Mouse (Mus musculus) midbrain, embryonic 10.5 days (tissue): ENCODE measurements at regions not wholly inside any gene's neighbourhood (a gene's known extent, or its start where the extent isn't known, plus 50 kb on each side); places are given as distances from the start of the nearest gene placed in this dataset.

ENCODE experiments used
- DNase-seq: peaks from one replicate; pipeline ENCODE4 v3.0.0-alpha.2; 2017; ENCODE audit warnings: low spot score
- H3K27ac ChIP-seq: fragments of 300-500 bp; sonication (generic); replicated peaks from 2 replicates; pipeline ENCODE4 v1.5.1; 2016; ENCODE audit warnings: mild to moderate bottlenecking
- H3K27me3 ChIP-seq: fragments of 300-500 bp; sonication (generic); 2 replicates; pipeline ENCODE4 v1.6.1; 2016; ENCODE audit warnings: low read depth, mild to moderate bottlenecking; ENCODE audit not compliant: poor library complexity, severe bottlenecking
- H3K36me3 ChIP-seq: fragments of 300-500 bp; sonication (generic); 2 replicates; pipeline ENCODE4 v1.6.1; 2016; ENCODE audit warnings: mild to moderate bottlenecking, moderate library complexity
- H3K4me1 ChIP-seq: fragments of 300-500 bp; sonication (generic); 2 replicates; pipeline ENCODE4 v1.6.1; 2016
- H3K4me3 ChIP-seq: fragments of 300-500 bp; sonication (generic); 2 replicates; pipeline ENCODE4 v1.5.1; 2016; ENCODE audit warnings: mild to moderate bottlenecking, moderate library complexity
- H3K9me3 ChIP-seq: fragments of 300-500 bp; sonication (generic); replicated peaks from 2 replicates; pipeline ENCODE4 v1.6.1; 2016; ENCODE audit warnings: mild to moderate bottlenecking
- WGBS: fragments of 180-500 bp; shearing (Covaris S2); methylation state at CpG from one replicate; pipeline ENCODE4 v1.1.7; 2016; 5-methylcytosine and 5-hydroxymethylcytosine counted together

GRCm38 (mm10) chr4:47598216-47598615 lies 123.8 kb downstream of the Sec61b start:
- H3K4me3 ChIP-seq, result no peak overlapping the region
- no peaks in the 10 kb centered on the region for H3K27me3 ChIP-seq
- H3K36me3 ChIP-seq, result no peaks in the 10 kb centered on the region
- peaks cover 9% of the 10 kb centered on the region; the same call in 1 of the 2 replicates for H3K4me1 ChIP-seq
- H3K9me3 ChIP-seq, result no peaks in the 10 kb centered on the region
- no peak for DNase-seq
- 54% methylated on average over 2 of the region's 2 CpGs for WGBS
- no peak overlapping the region for H3K27ac ChIP-seq

- H3K4me1 ChIP-seq, result peaks cover 12% of the 10 kb centered on the region
- DNase-seq, result no peak
- no peaks in the 10 kb centered on the region for H3K36me3 ChIP-seq
- H3K4me3 ChIP-seq, result no peak overlapping the region
- no peaks in the 10 kb centered on the region for H3K9me3 ChIP-seq
- no peak overlapping the region for H3K27ac ChIP-seq
- WGBS, result 88% methylated on average over 10 of the region's 10 CpGs
- H3K27me3 ChIP-seq, result no peaks in the 10 kb centered on the region
Measured at GRCm38 (mm10) chr4:47601301-47602070, 127.0 kb downstream of the Sec61b start.

GRCm38 (mm10) chr4:47603378-47603777 lies 128.9 kb downstream of the Sec61b start:
- H3K27ac ChIP-seq, result 0 out of 2 replicates have a peak overlapping the region, but pooled peaks have one; percentile 46
- 68% methylated on average over 6 of the region's 6 CpGs for WGBS
- no peak for DNase-seq
- no peak overlapping the region for H3K4me3 ChIP-seq
- H3K27me3 ChIP-seq, result no peaks in the 10 kb centered on the region
- no peaks in the 10 kb centered on the region for H3K36me3 ChIP-seq
- H3K9me3 ChIP-seq, result no peaks in the 10 kb centered on the region
- H3K4me1 ChIP-seq, result peaks cover 14% of the 10 kb centered on the region

- H3K4me3 ChIP-seq, result 0 out of 2 replicates have a peak overlapping the region, but pooled peaks have one; percentile 8
- no peaks in the 10 kb centered on the region for H3K36me3 ChIP-seq
- WGBS, result 74% methylated on average over 14 of the region's 14 CpGs
- peaks cover 20% of the 10 kb centered on the region for H3K4me1 ChIP-seq
- H3K9me3 ChIP-seq, result no peaks in the 10 kb centered on the region
- no peak for DNase-seq
- H3K27ac ChIP-seq, result peak overlapping the region; percentile 52; the same call in 1 of the 2 replicates
- H3K27me3 ChIP-seq, result no peaks in the 10 kb centered on the region
Measured at GRCm38 (mm10) chr4:47603847-47604397, 129.5 kb downstream of the Sec61b start.

GRCm38 (mm10) chr4:47605676-47606075 lies 131.2 kb downstream of the Sec61b start:
- WGBS, result 87% methylated on average over 4 of the region's 4 CpGs
- no peak overlapping the region for H3K4me3 ChIP-seq
- no peaks in the 10 kb centered on the region for H3K9me3 ChIP-seq
- no peaks in the 10 kb centered on the region for H3K36me3 ChIP-seq
- no peak for DNase-seq
- no peaks in the 10 kb centered on the region for H3K27me3 ChIP-seq
- H3K27ac ChIP-seq, result no peak overlapping the region
- peaks cover 23% of the 10 kb centered on the region for H3K4me1 ChIP-seq

- DNase-seq, result no peak
- Histone ChIP-seq H3K4me3 (no peak overlapping the region), H3K36me3 (no peaks in the 10 kb centered on the region), H3K27me3 (no peaks in the 10 kb centered on the region), H3K9me3 (no peaks in the 10 kb centered on the region), H3K27ac (no peak overlapping the region), H3K4me1 (peaks cover 16% of the 10 kb centered on the region)
- 55% methylated on average over 5 of the region's 5 CpGs for WGBS
Measured at GRCm38 (mm10) chr4:47608673-47609072, 134.2 kb downstream of the Sec61b start.

- no peak for DNase-seq
Measured at GRCm38 (mm10) chr4:47610913-47611312, 136.5 kb downstream of the Sec61b start.

GRCm38 (mm10) chr4:47616525-47616924 lies 142.1 kb downstream of the Sec61b start:
- Histone ChIP-seq H3K9me3 (no peaks in the 10 kb centered on the region), H3K27ac (no peak overlapping the region), H3K4me3 (no peak overlapping the region), H3K36me3 (no peaks in the 10 kb centered on the region), H3K27me3 (no peaks in the 10 kb centered on the region), H3K4me1 (no peaks in the 10 kb centered on the region)
- WGBS, result 87% methylated on average over 3 of the region's 3 CpGs
- DNase-seq, result no peak

More at GRCm38 (mm10) chr4:47610913-47611312, 136.5 kb downstream of the Sec61b start:
- Histone ChIP-seq H3K9me3 (no peaks in the 10 kb centered on the region), H3K4me3 (no peak overlapping the region), H3K27me3 (no peaks in the 10 kb centered on the region), H3K36me3 (no peaks in the 10 kb centered on the region), H3K4me1 (peaks cover 10% of the 10 kb centered on the region), H3K27ac (no peak overlapping the region)
- 81% methylated on average over 5 of the region's 5 CpGs for WGBS

GRCm38 (mm10) chr4:47620700-47621099 lies 146.2 kb downstream of the Sec61b start:
- Histone ChIP-seq H3K4me1 (no peaks in the 10 kb centered on the region), H3K27ac (no peak overlapping the region), H3K9me3 (no peaks in the 10 kb centered on the region), H3K27me3 (no peaks in the 10 kb centered on the region), H3K4me3 (no peak overlapping the region), H3K36me3 (no peaks in the 10 kb centered on the region)
- DNase-seq, result no peak
- WGBS, result 97% methylated on average over 3 of the region's 3 CpGs

GRCm38 (mm10) chr4:47622851-47623743 lies 148.6 kb downstream of the Sec61b start:
- Histone ChIP-seq H3K9me3 (no peaks in the 10 kb centered on the region), H3K27ac (no peak overlapping the region), H3K36me3 (no peaks in the 10 kb centered on the region), H3K27me3 (no peaks in the 10 kb centered on the region), H3K4me3 (no peak overlapping the region), H3K4me1 (no peaks in the 10 kb centered on the region)
- DNase-seq, result no peak
- 90% methylated on average over 13 of the region's 13 CpGs for WGBS

GRCm38 (mm10) chr4:47630006-47630405 lies 155.5 kb downstream of the Sec61b start:
- H3K4me3 ChIP-seq, result no peak overlapping the region
- 78% methylated on average over 8 of the region's 8 CpGs for WGBS
- no peaks in the 10 kb centered on the region for H3K4me1 ChIP-seq
- no peaks in the 10 kb centered on the region for H3K36me3 ChIP-seq
- H3K27me3 ChIP-seq, result no peaks in the 10 kb centered on the region
- no peak overlapping the region for H3K27ac ChIP-seq
- no peak for DNase-seq
- no peaks in the 10 kb centered on the region for H3K9me3 ChIP-seq

GRCm38 (mm10) chr4:47630427-47630826 lies 156.0 kb downstream of the Sec61b start:
- Histone ChIP-seq H3K27me3 (no peaks in the 10 kb centered on the region), H3K9me3 (no peaks in the 10 kb centered on the region), H3K27ac (no peak overlapping the region), H3K4me1 (no peaks in the 10 kb centered on the region), H3K4me3 (no peak overlapping the region), H3K36me3 (no peaks in the 10 kb centered on the region)
- DNase-seq, result no peak
- 76% methylated on average over 1 of the region's 1 CpGs for WGBS
